Mouse (Mus musculus): ENCODE results near the gene Hmg20b. TPM values are rescaled to one million over a fixed set of nuclear protein-coding genes. Genes with fewer than 3 reads are reported as not detected.
A peak's percentile ranks its signal among the peaks of the same experiment; 100 is the strongest.

Hmg20b gene
- polyA plus RNA-seq, 1 experiment: 89.0 TPM

- no peak overlapping the region for H3K4me3 ChIP-seq (ENCODE audit: insufficient read depth, poor library complexity, severe bottlenecking)
- H3K27me3 ChIP-seq (ENCODE audit: control insufficient read depth, insufficient read depth, insufficient read length): no peaks in the 10 kb centered on the region
- peaks cover 32% of the 10 kb centered on the region for H3K36me3 ChIP-seq (ENCODE audit: control insufficient read depth, insufficient read depth)
- no peak overlapping the region for H3ac ChIP-seq (ENCODE audit: control insufficient read depth, insufficient read length, low read depth)
- H3K79me3 ChIP-seq (ENCODE audit: low read depth): no peaks in the 10 kb centered on the region
- TF ChIP-seq CTCF (IDR thresholded peaks at IDR 0.05; ENCODE audit: control insufficient read depth, insufficient read depth, insufficient read length) (no peak), MAX (IDR thresholded peaks at IDR 0.05) (no peak), USF1 (IDR thresholded peaks at IDR 0.05; ENCODE audit: low read depth) (no peak), MYOG (IDR thresholded peaks at IDR 0.05; ENCODE audit: control insufficient read depth, extremely low read depth, insufficient read length) (no peak), CEBPB (IDR thresholded peaks at IDR 0.05; ENCODE audit: low read depth) (no peak), MYOD1 (IDR thresholded peaks at IDR 0.05; ENCODE audit: control insufficient read depth, insufficient read length, low read depth) (no peak), FOSL1 (IDR thresholded peaks at IDR 0.05; ENCODE audit: insufficient read depth, low read length, poor library complexity, severe bottlenecking) (no peak)
- no peaks in the 10 kb centered on the region for H3K79me2 ChIP-seq (ENCODE audit: control insufficient read depth, insufficient read depth)
These were observed 13.4 kb upstream of the Hmg20b start for GRCm38 (mm10) chr10:81363436-81364346.

- Histone ChIP-seq H3K27me3 (ENCODE audit: control insufficient read depth, insufficient read depth, insufficient read length) (no peaks in the 10 kb centered on the region), H3K36me3 (ENCODE audit: control insufficient read depth, insufficient read depth) (peaks cover 21% of the 10 kb centered on the region), H3K4me3 (ENCODE audit: insufficient read depth, poor library complexity, severe bottlenecking) (no peak overlapping the region), H3K79me2 (ENCODE audit: control insufficient read depth, insufficient read depth) (no peaks in the 10 kb centered on the region), H3K79me3 (ENCODE audit: low read depth) (no peaks in the 10 kb centered on the region), H3ac (ENCODE audit: control insufficient read depth, insufficient read length, low read depth) (no peak overlapping the region)
- TF ChIP-seq MAX (IDR thresholded peaks at IDR 0.05) (no peak), CEBPB (IDR thresholded peaks at IDR 0.05; ENCODE audit: low read depth) (no peak), MYOD1 (IDR thresholded peaks at IDR 0.05; ENCODE audit: control insufficient read depth, insufficient read length, low read depth) (no peak), USF1 (IDR thresholded peaks at IDR 0.05; ENCODE audit: low read depth) (no peak), CTCF (IDR thresholded peaks at IDR 0.05; ENCODE audit: control insufficient read depth, insufficient read depth, insufficient read length) (no peak), MYOG (IDR thresholded peaks at IDR 0.05; ENCODE audit: control insufficient read depth, extremely low read depth, insufficient read length) (no peak), FOSL1 (IDR thresholded peaks at IDR 0.05; ENCODE audit: insufficient read depth, low read length, poor library complexity, severe bottlenecking) (no peak)
These were observed 12.2 kb upstream of the Hmg20b start for GRCm38 (mm10) chr10:81362336-81362949.

GRCm38 (mm10) chr10:81360721-81361120 is 10.4 kb upstream of the Hmg20b start:
- TF ChIP-seq USF1 (IDR thresholded peaks at IDR 0.05; ENCODE audit: low read depth) (no peak), FOSL1 (IDR thresholded peaks at IDR 0.05; ENCODE audit: insufficient read depth, low read length, poor library complexity, severe bottlenecking) (no peak), CTCF (IDR thresholded peaks at IDR 0.05; ENCODE audit: control insufficient read depth, insufficient read depth, insufficient read length) (no peak), MYOD1 (IDR thresholded peaks at IDR 0.05; ENCODE audit: control insufficient read depth, insufficient read length, low read depth) (no peak), MAX (IDR thresholded peaks at IDR 0.05) (no peak), CEBPB (IDR thresholded peaks at IDR 0.05; ENCODE audit: low read depth) (no peak), MYOG (IDR thresholded peaks at IDR 0.05; ENCODE audit: control insufficient read depth, extremely low read depth, insufficient read length) (no peak)
- H3K27me3 ChIP-seq (ENCODE audit: control insufficient read depth, insufficient read depth, insufficient read length): no peaks in the 10 kb centered on the region
- no peak overlapping the region for H3K4me3 ChIP-seq (ENCODE audit: insufficient read depth, poor library complexity, severe bottlenecking)
- no peaks in the 10 kb centered on the region for H3K79me2 ChIP-seq (ENCODE audit: control insufficient read depth, insufficient read depth)
- no peaks in the 10 kb centered on the region for H3K79me3 ChIP-seq (ENCODE audit: low read depth)
- no peak overlapping the region for H3ac ChIP-seq (ENCODE audit: control insufficient read depth, insufficient read length, low read depth)
- H3K36me3 ChIP-seq (ENCODE audit: control insufficient read depth, insufficient read depth): peaks cover 6% of the 10 kb centered on the region

- no peak overlapping the region for H3ac ChIP-seq (ENCODE audit: control insufficient read depth, insufficient read length, low read depth)
- no peaks in the 10 kb centered on the region for H3K36me3 ChIP-seq (ENCODE audit: control insufficient read depth, insufficient read depth)
- no peak overlapping the region for H3K4me3 ChIP-seq (ENCODE audit: insufficient read depth, poor library complexity, severe bottlenecking)
- H3K79me3 ChIP-seq (ENCODE audit: low read depth): no peaks in the 10 kb centered on the region
- TF ChIP-seq MAX (IDR thresholded peaks at IDR 0.05): no peak
- TF ChIP-seq CTCF (IDR thresholded peaks at IDR 0.05; ENCODE audit: control insufficient read depth, insufficient read depth, insufficient read length): no peak
- no peak for TF ChIP-seq MYOD1 (IDR thresholded peaks at IDR 0.05; ENCODE audit: control insufficient read depth, insufficient read length, low read depth)
- TF ChIP-seq CEBPB (IDR thresholded peaks at IDR 0.05; ENCODE audit: low read depth): no peak
- no peak for TF ChIP-seq USF1 (IDR thresholded peaks at IDR 0.05; ENCODE audit: low read depth)
- TF ChIP-seq MYOG (IDR thresholded peaks at IDR 0.05; ENCODE audit: control insufficient read depth, extremely low read depth, insufficient read length): no peak
- no peak for TF ChIP-seq FOSL1 (IDR thresholded peaks at IDR 0.05; ENCODE audit: insufficient read depth, low read length, poor library complexity, severe bottlenecking)
- no peaks in the 10 kb centered on the region for H3K27me3 ChIP-seq (ENCODE audit: control insufficient read depth, insufficient read depth, insufficient read length)
- H3K79me2 ChIP-seq (ENCODE audit: control insufficient read depth, insufficient read depth): no peaks in the 10 kb centered on the region
These were observed 8.6 kb upstream of the Hmg20b start for GRCm38 (mm10) chr10:81358841-81359240.

- no peaks in the 10 kb centered on the region for H3K79me3 ChIP-seq (ENCODE audit: low read depth)
- TF ChIP-seq MAX (IDR thresholded peaks at IDR 0.05) (no peak), MYOD1 (IDR thresholded peaks at IDR 0.05; ENCODE audit: control insufficient read depth, insufficient read length, low read depth) (no peak), CTCF (IDR thresholded peaks at IDR 0.05; ENCODE audit: control insufficient read depth, insufficient read depth, insufficient read length) (no peak), FOSL1 (IDR thresholded peaks at IDR 0.05; ENCODE audit: insufficient read depth, low read length, poor library complexity, severe bottlenecking) (no peak), CEBPB (IDR thresholded peaks at IDR 0.05; ENCODE audit: low read depth) (no peak), USF1 (IDR thresholded peaks at IDR 0.05; ENCODE audit: low read depth) (no peak), MYOG (IDR thresholded peaks at IDR 0.05; ENCODE audit: control insufficient read depth, extremely low read depth, insufficient read length) (no peak)
- H3K27me3 ChIP-seq (ENCODE audit: control insufficient read depth, insufficient read depth, insufficient read length): no peaks in the 10 kb centered on the region
- no peaks in the 10 kb centered on the region for H3K36me3 ChIP-seq (ENCODE audit: control insufficient read depth, insufficient read depth)
- no peaks in the 10 kb centered on the region for H3K79me2 ChIP-seq (ENCODE audit: control insufficient read depth, insufficient read depth)
- peak overlapping the region; percentile 99 for H3ac ChIP-seq (ENCODE audit: control insufficient read depth, insufficient read length, low read depth)
- H3K4me3 ChIP-seq (ENCODE audit: insufficient read depth, poor library complexity, severe bottlenecking): peak overlapping the region; percentile 50
These were observed 7.9 kb upstream of the Hmg20b start for GRCm38 (mm10) chr10:81358209-81358608.
